Mouse (Mus musculus) lung, adult 18-20 months (tissue): Measurements from ENCODE around the gene Arhgap24.

ENCODE experiments used
- DNase-seq, 2 experiments: peaks; one replicate each; pipeline ENCODE4 v3.0.0; 2022; ENCODE audit warnings: mixed read lengths in 2 of 2

Gene Arhgap24

DNA sequence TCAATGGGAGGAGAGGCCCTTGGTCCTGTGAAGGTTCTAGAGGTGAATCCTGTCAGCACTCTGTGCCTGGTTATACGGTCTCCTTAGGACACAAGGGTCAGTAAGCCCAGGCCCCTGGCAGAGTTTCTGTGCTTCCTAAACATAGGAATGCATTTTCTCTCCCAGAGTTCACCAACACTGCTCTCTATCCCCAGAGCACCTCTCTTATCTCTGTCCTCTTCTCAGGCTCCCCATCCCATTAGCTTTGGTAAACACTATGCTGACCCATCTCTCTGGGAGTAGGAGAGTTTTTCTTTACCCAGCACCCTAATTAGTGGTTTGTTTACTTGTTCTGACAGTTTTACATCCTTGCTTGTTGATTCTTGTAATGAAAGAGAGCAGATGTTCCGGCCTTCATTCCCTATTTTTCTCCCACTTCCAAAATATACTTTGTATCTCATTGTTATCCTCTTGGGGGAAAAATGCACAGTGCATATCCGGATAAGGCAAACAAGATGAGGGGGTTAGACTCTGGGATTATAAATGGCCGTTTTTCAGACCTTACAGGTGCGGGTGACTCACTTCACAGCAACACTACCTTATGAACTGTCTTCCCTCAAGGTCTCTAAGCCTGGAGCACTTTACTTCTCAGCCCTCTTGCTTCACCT, 270.6 kb downstream of the Arhgap24 start:
- DNase-seq = no peak

DNA sequence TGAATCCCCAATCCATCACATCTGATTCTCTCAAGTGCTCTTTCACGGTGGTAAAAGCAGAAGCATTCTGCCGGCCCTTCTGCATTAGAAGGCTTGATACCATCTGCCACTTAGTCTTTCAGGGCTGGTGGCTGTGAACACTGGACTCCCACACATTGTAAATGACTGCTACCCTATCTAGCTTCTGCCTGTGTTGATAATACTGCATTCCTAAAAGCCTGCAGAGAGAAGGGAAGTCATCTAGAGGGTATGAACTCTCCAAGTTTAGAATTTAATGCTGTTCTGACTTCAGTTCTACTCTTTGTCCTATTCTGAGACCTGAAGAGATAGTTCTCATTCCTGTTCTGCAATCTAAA, 271.1 kb downstream of the Arhgap24 start:
- no peak for DNase-seq

DNA sequence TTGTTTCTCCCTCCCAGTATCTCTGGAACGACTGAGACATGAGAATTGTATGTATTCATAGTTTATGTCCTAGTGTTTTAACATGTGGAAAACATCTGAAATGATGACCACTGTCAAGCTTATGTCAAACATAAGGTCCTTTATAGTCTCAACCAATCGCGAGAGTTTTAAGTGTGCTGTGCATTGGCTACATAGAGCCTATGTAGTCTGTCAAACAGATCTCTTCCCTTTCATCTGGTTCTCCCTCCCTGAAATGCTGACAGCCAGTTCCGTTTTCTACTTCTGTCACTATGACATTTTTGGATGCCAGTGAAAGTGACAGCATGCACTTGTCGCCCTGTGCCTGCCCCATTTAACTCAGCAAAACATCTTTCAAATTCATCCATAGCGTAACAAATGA, 275.8 kb downstream of the Arhgap24 start:
- no peak for DNase-seq

DNA sequence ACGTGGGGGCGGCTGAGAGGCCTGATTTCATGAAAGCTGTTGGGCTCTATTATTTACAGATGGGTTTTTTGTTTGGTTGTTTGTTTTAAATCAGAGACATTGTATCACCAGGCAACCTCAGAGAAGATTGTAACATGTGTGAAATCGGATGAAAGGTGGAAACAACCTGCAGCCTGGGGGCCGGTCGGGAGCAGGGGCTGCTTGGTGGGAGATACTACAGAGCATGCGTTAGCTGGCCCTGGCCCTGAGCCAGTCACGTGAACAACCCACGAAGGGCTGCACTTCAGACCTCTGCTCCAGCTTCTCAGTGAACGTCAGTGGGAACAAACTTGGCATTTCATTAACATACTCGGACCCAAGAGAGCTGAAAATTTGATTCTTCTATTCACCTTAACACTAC, 284.5 kb downstream of the Arhgap24 start:
- no peak for DNase-seq

DNA sequence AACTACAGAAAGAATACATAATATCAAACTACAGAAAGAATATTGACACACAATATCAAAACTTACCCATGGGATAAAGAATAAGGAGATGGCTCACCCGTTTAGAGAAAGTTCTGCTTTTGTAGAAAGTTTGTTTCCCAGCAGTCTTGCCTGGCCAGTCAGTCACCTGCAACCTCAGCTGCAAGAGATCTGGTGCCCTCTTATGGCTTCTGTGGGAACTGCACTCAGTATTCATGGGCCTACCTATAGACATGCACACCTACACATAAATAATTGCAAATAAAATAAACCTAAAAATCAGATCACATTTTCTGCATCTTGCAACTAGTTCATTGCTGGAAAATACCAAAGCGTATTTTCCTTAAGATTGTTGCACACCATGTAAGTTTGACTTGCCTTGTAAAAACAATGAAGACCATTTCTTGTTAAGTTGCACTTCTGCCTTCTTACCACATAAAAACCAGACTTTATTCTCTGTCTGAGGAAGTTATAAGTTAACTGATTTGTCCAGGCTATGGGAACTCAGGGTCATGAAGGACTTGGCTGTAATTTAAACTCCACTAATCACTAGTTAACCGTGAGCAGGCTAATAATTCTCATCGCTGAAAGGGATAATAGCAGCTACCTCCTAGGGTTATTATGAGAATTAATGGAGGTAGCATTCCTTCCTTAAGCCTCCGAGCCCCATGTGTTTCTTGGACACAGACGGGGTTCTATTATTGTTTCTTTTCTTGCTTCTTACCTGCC, 285.3 kb downstream of the Arhgap24 start:
- peak; percentile 16 to 24 for DNase-seq

DNA sequence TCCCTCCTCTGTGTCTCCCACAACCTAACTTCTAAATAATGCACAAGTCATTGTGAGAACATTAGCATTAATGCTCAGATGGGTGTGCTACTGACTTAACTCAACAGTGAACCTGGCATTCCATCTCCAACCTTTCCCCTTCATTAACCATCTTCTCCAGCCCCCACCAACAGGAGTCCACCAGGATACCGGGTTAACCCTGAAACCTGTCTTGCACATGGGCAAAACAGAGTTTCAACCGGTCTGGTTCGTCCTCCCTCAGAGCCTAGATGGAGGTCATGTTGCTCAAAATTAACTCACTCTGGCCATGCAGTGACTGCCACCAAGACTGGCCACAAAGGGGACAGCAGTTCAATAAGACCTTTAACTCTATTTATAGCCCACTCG, 285.9 kb downstream of the Arhgap24 start:
- DNase-seq = no peak

DNA sequence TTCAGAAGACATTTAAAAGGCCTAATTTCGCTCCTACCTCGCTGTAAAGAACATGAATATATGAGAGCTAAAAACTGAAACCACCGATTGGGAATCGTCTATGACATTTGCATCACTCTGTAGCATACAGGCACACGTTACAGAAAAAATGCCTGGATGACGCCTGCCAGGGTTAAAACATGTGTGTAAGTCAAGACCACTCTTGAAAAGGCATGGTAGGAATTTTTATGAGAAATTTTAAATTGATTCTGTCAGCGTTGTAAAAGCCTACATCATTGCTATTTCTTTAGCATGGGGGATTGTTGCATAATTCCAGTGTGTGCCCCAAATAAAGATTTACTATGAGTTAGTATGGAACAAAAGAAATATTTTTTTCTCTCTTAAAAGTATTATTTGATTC, 286.6 kb downstream of the Arhgap24 start:
- DNase-seq = no peak

DNA sequence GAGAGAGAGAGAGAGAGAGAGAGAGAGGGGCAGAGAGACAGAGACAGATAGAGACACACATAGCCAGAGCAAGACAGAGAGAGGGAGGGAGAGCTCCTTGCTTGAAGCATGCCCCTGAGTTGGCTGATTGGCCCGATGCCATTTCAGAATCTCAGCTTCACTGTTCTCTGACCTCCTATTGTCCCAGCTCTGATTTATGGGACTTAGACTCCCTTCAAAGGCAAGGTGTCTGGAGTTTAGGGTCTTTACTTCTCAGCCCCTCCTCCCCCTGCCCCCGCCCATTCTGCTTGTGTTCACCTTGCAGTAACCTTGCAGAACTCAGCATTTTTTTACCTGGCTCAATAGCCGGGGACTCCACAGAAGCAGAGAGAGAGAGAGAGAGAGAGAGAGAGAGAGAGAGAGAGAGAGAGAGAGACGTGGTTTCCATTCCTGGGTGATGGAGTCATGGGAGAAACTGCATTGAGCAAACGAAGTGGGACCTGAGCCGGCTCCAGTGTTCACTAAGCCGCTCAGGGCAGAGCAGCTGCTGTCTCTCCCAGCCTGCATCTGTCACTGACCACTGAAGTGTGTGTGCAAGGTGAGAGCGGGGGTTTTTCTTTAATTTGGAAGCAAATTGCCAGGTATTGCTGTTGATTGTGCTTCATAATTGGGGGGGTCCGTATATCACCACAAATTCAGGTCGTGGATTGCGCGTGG, 287.3 kb downstream of the Arhgap24 start:
- peak in 1 of 2 experiments; percentile 10 for DNase-seq

DNA sequence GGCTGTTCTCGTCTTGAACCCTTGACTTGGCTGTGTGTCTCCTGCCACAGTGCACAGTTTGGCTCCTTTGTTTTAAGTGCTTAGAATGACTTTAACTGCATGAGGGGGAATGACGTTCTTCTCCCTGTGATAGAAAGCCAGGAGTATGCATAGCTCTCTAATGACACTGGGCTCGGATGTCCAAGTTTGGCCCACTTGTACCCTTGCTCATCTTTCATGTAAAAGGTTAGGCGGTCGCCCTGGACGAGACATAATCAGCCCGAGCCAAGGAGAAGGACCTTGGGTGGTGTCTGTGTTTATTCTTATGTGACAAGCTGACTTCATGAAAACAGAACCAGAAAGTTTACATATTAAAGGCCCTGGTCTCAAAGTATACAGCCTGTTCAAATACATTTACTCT, 289.4 kb downstream of the Arhgap24 start:
- DNase-seq = no peak

DNA sequence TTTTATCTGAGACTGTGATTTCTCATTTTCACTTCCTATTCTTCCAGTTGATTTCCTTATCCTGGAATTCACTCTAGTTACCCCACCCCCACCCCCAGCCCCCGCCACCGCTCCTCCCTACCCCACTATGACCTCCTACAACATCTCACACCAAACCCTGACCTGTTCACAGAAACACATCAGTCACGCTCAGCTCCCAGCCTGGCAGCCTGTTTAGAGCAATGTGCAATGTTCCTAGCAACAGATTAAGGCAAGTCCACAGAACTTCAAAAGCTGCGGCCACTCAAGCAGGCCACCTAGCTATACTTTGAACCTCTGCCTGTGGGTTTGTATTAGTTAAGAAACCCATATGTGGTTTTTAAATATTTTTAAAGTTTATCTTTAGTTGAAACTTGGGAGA, 293.3 kb downstream of the Arhgap24 start:
- no peak for DNase-seq

DNA sequence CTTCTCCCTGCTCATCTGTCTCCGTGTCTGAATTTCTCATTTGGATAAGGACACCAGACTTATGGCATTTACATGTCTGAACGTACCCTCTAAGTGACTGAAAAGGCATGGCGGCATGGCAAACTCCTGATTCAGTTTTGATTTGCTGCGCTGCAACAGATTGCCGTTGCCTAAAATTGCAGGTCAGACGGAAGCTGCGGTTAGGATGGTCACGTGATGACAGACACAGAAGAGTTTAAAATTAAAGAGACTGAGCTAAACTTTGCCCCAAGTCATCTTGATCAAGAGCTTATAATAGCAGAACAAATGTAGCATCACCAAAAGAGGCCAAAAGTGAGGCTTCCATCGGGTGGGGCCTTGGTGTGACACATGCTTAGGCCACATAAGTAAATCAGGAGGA, 296.1 kb downstream of the Arhgap24 start:
- no peak for DNase-seq

DNA sequence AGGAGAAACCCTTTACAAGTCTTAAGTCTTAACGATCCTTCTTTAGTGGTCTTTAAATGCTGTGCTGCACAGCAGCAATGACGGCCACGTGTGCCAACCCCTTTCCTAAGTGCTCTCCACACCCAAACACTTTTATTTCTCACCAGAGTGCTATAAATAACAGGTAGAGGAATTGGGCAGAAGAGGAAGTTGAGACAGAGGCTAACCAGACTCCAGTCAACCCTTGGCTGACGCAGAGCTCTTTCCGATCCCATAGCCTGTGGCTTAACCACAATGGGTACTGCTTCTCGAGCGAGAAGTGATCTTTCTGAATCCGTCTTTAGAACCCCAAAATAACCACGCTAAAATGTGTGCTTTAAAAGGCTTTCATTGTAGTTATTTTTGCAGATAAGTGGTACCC, 296.7 kb downstream of the Arhgap24 start:
- peak; percentile 13 to 15 for DNase-seq

DNA sequence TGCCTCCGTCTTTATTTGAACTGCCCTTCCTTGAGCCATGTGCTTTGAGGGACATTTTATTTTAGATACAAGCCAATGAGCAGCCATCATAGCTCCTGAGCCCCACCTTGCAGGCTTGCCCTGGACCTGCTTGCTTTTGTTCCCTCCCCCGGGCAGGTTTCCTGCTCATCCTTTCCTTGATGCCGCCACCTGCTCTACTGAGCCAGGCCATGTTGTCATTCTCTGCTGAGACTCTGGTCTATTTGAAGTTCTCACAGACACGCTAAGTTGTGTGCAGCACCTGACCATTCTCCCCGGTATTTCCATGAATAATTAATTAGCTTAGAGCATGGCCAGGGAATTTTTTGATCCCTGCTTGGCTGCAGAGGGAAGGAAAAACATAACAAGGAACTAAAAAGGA, 297.1 kb downstream of the Arhgap24 start:
- DNase-seq = no peak

DNA sequence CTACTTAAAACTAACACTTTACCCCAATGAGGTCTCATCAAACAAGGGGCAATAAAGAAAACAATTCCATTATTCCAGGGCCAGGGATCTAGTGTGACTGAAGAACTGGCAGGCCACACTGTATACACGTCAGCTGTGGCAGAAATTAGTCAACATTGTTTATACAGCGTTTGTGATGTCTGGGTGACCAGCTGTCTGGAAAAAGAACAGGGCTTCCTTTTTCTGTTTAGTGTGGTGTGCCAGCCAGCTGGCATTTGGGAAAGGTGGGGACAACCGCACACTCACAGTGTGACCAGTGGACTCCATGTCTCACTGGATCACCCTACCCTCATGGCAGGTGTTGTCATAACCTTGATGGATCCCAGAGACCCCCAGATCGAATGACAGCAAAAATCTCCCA, 302.4 kb downstream of the Arhgap24 start:
- peak; percentile 12 to 21 for DNase-seq

DNA sequence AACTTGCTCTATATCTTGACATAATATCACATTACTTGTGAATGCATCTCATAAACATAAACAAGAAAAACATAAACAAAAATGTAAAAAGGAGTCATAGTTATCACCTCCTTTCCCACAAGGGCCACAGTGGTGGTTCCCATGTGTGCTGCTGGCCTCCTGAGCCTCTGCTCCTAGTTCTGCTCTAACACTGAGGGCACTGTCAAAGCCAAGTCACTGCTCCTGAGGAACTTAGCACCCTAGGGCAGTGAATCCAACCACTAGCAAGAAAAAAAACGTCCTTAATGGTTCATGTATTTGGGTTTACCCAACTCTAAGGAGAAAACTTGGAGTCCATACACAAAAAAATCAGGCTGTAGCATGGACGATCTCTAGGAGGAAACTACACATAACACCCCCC, 304.9 kb downstream of the Arhgap24 start:
- DNase-seq = no peak

DNA sequence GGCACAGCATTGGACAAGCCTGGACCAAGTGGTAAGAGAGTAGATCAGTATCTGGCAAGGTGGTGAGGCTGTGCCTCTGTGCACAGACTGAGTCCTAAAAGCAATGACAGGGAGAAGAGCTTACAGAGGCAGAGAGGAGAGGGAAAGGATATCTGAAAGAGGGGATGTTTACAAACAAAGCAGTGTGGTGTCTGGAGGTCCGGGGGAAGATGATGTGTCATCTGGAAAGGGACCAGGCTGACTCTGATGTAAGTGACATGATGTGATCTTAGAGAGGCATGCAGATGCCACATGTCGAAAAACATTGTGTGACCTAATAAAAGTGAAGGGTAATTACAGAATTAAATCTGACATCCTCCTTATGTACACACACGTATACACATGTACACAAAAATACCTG, 307.2 kb downstream of the Arhgap24 start:
- peak; percentile 16 to 23 for DNase-seq

DNA sequence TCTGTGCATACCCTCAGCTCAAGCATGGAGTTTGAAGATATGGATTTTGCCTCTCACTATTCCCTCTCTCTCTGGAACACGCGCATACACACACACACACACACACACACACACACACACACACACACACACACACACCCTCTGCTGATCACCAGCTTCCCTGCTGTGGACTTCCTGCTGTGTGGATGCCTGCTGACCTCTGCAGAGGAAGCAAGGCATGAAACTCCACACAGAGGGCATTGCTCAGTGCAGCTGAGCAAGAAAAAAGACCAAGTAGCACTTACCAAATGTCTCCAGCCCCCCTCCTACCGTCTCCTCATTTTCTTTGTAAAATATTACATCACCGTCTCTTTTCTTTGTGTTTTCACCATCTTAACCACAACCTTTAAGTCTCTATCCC, 310.1 kb downstream of the Arhgap24 start:
- no peak for DNase-seq

DNA sequence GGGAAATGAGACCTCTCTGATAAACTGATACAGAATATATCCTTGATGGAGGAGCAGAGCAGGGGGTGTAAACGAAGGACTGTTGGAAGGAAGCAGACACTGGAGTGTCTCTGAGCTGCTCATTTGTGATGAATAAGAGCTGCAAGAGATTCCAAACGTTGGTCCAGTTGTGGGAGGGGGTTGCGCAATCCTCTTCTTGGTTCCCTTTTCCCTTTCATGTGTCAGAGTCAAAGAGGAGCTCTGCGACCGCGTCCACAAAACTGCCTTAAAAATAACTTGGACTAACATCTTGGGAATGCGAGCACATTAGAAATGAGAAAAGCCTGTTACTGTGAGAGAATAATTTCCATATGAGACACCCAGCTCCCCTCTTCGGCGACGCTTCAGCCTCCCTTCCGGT, 312.3 kb downstream of the Arhgap24 start:
- peak; percentile 55 to 59 for DNase-seq

DNA sequence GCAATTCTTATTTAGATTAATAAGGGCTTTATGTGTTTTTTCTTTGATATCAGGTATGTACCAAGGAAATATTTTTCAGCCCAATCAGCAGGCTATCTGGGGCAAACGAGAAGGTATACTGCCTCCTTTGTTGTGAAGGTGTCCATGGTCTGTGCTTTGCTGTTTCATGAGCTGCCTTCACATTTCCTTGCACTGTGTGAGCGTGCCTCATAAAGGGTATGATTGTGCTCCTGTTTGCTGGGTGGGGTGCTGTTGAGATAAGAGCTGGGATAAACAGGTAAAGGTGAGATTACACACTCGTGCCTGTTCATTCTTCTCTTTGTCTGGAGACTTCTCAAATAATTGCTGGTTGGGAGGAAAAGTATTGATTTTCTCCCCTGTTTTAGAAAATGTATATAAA, 320.3 kb downstream of the Arhgap24 start:
- DNase-seq = no peak

DNA sequence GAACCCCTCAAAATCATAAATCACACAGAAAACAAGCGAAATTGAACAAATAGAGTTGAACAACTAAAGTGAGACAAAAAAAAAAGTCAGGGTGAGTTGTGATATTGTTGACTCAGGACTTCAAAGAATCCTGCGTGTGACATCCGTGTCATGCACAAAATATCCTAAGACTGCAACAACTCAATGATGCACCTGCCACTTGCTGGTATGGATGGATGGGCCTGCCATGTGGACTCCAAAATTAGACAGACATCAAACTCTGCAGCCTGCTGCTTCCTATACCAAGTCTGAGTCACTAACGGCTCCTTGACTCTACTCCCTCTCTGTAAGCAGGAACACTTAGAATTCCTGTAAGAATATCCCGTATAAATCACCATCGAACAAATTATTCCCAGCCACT, 321.6 kb downstream of the Arhgap24 start:
- DNase-seq = no peak

DNA sequence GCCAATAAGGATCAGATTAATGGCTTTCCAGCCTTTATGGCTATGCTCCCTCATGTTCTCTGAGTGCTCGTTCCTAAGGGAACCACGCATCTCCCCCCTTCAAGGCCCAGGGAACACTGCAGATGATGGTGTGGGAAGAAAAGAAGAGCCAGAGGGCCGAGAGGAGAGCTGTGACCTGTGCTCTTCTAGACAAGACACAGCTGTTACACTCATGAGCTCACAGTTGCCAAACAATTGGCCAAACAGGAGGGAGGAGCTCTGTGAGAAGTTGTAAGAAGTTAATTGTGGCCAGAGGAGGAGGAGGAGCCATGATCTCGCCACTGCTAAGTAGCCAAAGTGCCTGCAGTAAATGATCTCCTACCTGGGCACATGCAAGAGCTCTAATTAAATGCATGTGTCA, 322.5 kb downstream of the Arhgap24 start:
- DNase-seq = peak in 1 of 2 experiments; percentile 25

DNA sequence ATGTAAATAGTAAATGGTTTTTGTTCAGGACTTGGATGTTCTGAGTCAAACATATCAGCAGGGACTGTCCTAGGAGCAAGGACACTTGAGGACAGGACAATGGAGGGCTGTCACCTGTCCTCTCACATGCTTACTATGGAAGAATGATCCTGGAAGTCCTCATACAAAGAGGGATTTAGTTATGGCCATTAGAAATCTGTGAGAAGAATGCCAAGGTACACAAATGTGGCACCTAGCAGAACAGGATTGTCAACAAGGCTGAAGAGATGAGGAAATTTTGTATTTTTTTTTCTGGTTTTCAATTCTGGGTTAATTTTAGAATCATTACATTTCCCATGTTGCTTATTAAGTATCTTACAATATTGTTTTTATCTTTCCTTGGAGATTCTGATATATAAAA, 326.3 kb downstream of the Arhgap24 start:
- DNase-seq = no peak

DNA sequence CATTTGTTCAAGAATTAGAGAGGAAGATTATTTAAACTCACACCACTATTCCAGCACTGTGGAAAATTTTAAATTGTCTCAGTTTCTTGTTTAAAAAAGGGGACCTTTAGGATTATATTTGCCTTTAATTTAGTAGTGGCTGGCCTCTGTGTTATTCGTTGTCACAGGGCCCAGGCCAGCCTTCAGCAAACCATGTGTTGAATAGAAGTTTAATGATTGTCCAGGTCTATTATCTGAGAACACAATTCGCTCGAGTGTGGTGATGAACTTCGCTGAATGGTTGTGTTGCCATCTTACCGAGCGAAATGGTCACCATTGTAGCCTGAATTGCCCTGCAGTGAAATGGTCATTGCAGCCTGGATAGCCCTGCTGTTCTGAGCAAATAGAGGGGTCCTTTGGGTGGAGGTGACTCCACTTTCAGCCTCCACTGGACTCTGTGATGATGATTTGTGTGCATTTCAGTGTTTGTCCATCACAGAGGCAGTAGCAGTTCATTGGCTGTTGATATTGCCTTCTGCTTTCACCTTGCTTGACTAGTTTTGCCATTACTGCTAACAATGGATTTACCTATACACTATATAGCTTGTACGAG, 329.3 kb downstream of the Arhgap24 start:
- DNase-seq = no peak

DNA sequence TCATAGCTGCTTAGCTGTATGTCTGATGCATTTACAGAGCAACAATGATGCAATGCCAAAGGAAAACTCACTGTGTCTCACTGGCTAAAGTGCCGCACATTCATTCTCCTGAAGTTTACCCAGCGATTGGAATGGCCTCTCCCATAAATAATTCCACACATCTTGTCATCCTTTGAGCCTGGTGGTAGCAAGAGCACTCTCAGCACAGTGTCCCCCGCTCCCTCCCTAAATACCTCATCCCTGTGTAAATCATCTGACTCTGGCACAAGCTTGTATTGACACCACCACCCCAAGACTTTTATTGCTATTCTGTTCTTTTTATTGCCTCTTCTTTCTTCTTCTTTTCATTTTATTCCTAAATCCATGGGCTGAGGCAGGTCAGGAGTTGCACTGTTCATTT, 332.1 kb downstream of the Arhgap24 start:
- DNase-seq = no peak
